Mouse (Mus musculus) heart, postnatal 25 days (tissue): Measurements from ENCODE around the gene Tns2. TPM values are rescaled to one million over a fixed set of nuclear protein-coding genes. Genes with fewer than 3 reads are reported as not detected.

Experiments used
- DNase-seq: peaks from one replicate; pipeline ENCODE4 v3.0.0; 2022; ENCODE audit warnings: low spot score
- intact Hi-C: fragments of 180-260 bp; cut with DNase I; formaldehyde crosslinking; loops from one replicate; pipeline ENCODE4 v1.15.1; 2025
- total RNA-seq, 2 experiments: library from RNA; stranded (reverse); gene quantifications; 2 replicates each; pipeline ENCODE4 v1.2.3; 2021

The Tns2 gene
- total RNA-seq, 2 experiments from 2014 or later = 98.6 to 118 TPM

GRCm38 (mm10) chr15:102106754-102107456 lies 6.7 kb downstream of the Tns2 start:
- intact Hi-C loops = loop anchor here (10.0 kb wide), 1 partner anchor 298 kb away; the partner anchor contains the start of gene Sp1
- DNase-seq = no peak

DNA sequence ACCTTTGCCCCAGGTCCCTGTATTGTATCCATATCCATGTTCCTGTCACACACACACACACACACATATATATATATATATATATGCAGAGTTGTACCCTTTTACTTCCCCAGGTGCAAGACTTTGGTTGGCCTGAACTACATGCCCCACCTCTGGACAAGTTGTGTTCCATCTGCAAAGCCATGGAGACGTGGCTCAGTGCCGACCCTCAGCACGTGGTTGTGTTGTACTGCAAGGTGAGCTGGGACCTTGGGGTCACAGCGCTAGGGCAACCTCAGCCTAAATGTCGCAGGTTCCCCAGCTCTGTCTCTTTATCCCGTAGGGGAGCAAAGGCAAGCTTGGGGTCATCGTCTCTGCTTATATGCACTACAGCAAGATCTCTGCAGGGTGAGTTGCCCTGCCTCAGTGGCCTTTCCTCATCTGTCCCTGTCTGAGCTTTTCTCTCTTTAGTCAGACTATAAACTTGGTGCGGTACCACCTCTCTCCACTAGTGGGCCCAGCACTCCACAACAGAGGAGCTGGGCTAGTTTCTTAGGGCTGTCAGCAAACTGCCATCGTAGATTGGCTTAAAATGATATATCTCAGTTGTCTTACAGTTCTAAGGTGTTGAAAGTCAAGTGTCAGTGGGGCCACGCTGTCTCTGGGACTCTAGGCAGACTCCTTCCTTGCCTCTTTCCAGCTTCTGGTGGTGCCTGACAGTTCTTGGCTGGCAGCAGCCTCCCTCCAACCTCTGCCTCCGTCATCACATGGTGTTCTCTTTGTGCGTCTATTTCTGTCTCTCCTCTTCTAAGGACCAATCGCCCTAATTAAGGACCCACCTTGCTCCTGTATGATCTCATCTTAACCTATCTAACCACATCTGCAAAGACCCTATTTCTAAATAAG lies 7.7 kb downstream of the Tns2 start:
- no peak for DNase-seq
- intact Hi-C loops = loop anchor here (1.0 to 10.0 kb wide), 2 partner anchors 38 to 297 kb away; partner anchors contain the start of gene Sp1

GRCm38 (mm10) chr15:102108651-102109525 lies 8.7 kb downstream of the Tns2 start:
- no peak for DNase-seq
- intact Hi-C loops = loop anchor here (1.0 to 10.0 kb wide), 2 partner anchors 37 to 296 kb away; partner anchors contain the start of gene Sp1

GRCm38 (mm10) chr15:102110271-102110670 lies 10.1 kb downstream of the Tns2 start:
- intact Hi-C loops = no loop called here
- DNase-seq = no peak

- DNase-seq = no peak
- intact Hi-C loops = no loop called here
These were observed 10.7 kb downstream of the Tns2 start for GRCm38 (mm10) chr15:102110701-102111494.

DNA sequence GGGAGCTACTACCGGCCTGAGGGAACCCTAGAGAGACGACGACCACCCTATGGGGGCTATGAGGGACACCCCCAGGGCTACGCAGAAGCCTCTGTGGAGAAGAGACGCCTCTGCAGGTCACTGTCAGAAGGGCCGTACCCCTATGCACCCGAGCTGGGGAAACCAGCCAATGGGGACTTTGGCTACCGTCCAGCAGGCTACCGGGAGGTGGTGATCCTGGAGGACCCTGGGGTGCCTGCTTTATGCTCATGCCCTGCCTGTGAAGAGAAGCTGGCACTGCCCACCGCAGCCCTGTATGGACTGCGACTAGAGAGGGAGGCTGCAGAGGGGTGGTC lies 11.2 kb downstream of the Tns2 start:
- DNase-seq = no peak
- intact Hi-C loops = no loop called here

- intact Hi-C loops = no loop called here
- no peak for DNase-seq
These were observed 12.0 kb downstream of the Tns2 start for GRCm38 (mm10) chr15:102112181-102112580.

GRCm38 (mm10) chr15:102112827-102113226 lies 12.6 kb downstream of the Tns2 start:
- intact Hi-C loops = no loop called here
- no peak for DNase-seq

DNA sequence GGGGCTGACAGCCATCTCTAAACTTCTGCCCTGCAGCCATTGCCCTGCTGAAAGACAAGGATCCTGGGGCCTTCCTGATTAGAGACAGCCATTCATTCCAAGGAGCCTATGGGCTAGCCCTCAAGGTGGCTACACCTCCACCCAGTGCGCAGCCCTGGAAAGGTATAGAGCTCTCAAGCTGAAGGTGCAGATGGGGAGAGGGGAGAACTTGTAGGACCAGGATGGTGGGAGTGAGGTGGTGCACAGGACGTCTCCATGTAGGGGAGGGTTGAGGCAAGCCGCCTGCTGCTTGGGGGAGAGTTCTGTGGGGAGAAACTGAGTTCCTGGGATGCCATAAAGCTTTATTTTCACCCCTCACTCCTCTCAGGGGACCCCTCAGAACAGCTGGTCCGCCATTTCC lies 13.5 kb downstream of the Tns2 start:
- intact Hi-C loops = no loop called here
- DNase-seq = no peak

GRCm38 (mm10) chr15:102114651-102115260 lies 14.5 kb downstream of the Tns2 start:
- intact Hi-C loops = no loop called here
- DNase-seq = no peak

GRCm38 (mm10) chr15:102115731-102116231 lies 15.6 kb downstream of the Tns2 start:
- intact Hi-C loops = loop anchor here (2.0 kb wide), 1 partner anchor 31 kb away; no protein-coding TSS in a partner anchor
- DNase-seq = no peak

DNA sequence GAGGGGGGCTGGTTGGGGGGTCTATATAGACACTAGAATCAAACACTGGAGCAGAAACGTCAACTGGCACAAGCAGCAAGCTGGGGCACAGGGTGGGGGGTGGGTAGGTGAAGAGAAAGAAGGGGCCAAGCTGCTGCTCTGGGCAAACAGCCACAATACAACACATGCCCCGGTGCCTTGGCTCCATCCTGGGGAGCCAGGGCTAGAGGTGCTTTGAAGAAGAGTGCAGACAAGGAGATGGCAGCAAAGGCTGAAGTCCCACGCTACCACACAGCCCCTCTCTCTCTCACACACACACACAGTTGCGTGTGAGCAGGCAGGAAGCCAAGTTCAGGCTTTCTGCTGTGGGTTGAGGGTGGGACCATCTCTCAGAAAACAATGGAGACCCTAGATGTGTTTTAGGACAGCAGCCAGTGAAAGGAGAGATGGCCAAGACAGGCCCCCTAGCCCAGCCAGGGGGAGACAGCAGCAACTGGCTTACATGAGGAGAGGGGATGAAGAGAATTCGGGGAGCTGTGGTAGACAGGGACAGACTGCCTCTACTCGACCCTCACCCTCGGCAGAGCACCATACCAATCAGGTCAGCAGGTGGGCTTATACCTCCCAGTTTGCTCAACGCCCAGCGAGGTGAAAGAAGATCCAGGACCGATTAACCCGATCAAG lies 16.7 kb downstream of the Tns2 start:
- intact Hi-C loops = loop anchor here (2.0 kb wide), 1 partner anchor 30 kb away; no protein-coding TSS in a partner anchor
- no peak for DNase-seq

GRCm38 (mm10) chr15:102117461-102118443 lies 17.5 kb downstream of the Tns2 start:
- no peak for DNase-seq
- intact Hi-C loops = loop anchor here (2.0 kb wide), 1 partner anchor 29 kb away; no protein-coding TSS in a partner anchor

DNA sequence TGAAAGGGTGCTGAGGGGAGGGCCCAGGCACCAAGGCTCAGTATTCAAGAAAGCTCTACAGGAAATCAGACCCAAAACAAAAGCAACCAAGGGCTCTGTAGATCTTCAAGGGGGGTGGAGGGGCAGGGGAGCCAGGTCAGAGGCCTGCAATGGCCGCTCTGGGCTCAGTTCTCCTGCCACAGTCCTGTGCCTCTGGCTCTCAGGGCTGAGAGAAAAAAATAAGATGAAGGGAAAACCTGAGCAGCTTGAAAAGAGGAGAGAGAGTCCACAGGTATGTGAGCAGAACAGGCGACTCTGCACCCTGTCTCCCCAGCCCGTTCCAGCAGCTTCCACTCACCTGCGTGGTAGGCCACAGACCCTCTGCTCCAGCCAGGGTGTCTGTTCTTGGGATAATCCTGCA lies 18.4 kb downstream of the Tns2 start:
- intact Hi-C loops = no loop called here
- no peak for DNase-seq

DNA sequence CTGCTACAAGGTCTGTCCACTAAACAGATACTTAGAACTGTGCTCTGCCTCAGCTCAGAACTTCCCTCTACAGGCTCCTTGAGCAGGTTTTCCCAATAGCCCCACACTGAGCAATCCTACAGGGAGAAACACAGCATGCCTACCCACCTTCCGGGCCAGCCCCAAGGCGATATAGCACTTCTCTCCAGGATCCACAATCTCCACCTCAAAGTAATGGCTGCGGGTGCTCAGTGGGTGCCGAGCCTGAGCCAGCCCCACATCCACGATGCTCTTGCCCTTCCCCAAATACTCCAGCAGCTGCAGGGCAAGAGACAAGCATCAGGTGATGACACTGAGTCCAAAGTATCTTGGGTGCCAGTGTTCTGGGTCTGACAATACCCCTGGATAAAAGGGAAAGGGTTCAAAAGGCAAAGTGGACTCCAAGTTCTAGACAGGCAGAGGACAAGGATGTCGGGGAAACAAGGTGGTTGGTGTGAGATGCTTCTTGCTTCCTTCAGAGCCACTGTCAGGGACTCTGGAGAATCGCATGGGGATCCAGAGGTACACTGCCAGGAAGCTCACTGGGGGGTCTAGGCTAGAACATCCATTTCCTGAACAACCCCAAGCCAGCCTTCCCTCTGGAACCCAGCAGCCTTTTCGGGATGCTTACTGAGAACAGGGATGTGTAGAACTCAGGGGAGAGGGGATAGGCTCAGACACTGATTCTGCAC lies 19.1 kb downstream of the Tns2 start:
- intact Hi-C loops = no loop called here
- DNase-seq = no peak

GRCm38 (mm10) chr15:102119831-102120170 lies 19.6 kb downstream of the Tns2 start:
- intact Hi-C loops = no loop called here

More at GRCm38 (mm10) chr15:102119831-102120170, 19.6 kb downstream of the Tns2 start:
- DNase-seq = no peak
